Mouse (Mus musculus) olfactory bulb, adult 2 months (tissue): ENCODE measurements around the gene Bcam.

Source experiments
- CTCF ChIP-seq: fragments of 200-500 bp; IDR thresholded peaks from 2 replicates; pipeline ENCODE4 v1.5.1; 2012; ENCODE audit warnings: low read depth, mild to moderate bottlenecking, low read length, moderate library complexity; ENCODE audit not compliant: insufficient read depth
- POLR2A ChIP-seq: fragments of 200-500 bp; IDR thresholded peaks from 2 replicates; pipeline ENCODE4 v1.6.1; 2012; ENCODE audit warnings: mild to moderate bottlenecking, low read depth, low read length, moderate library complexity; ENCODE audit not compliant: insufficient read depth

DNA sequence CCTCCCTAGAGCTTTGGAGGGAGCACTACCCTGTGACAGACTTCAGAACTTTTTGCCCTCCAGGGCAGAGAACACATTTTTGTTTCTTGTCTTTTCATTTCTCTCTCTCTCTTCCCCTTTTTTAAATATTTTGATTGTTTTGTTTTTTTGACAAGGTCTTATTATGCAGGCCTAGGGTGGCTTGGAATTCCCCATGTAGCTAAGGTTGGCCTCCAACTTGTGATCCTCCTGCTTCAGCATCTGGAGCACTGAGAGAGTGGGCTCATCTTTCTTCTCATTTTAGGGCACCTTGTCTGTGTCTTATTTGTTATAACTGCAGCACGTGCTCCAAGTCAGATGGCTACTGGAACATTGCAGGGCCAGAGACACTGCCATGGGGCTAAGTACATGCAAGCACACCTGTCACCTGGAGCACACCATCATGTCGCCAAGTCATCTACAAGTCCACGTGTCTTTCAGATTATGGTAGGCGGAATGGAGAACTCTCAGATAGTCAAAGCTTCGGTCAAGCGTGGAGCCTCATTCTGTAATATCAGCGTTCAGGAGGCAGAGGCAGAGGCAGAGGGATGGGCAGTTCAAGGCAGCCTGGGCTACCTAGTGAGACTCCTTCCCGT lies 35.6 kb upstream of the Bcam start:
- TF ChIP-seq CTCF, result no peak
- TF ChIP-seq POLR2A, result no peak
